Mouse (Mus musculus): ENCODE data around the gene Osbpl9.

Gene Osbpl9

DNA sequence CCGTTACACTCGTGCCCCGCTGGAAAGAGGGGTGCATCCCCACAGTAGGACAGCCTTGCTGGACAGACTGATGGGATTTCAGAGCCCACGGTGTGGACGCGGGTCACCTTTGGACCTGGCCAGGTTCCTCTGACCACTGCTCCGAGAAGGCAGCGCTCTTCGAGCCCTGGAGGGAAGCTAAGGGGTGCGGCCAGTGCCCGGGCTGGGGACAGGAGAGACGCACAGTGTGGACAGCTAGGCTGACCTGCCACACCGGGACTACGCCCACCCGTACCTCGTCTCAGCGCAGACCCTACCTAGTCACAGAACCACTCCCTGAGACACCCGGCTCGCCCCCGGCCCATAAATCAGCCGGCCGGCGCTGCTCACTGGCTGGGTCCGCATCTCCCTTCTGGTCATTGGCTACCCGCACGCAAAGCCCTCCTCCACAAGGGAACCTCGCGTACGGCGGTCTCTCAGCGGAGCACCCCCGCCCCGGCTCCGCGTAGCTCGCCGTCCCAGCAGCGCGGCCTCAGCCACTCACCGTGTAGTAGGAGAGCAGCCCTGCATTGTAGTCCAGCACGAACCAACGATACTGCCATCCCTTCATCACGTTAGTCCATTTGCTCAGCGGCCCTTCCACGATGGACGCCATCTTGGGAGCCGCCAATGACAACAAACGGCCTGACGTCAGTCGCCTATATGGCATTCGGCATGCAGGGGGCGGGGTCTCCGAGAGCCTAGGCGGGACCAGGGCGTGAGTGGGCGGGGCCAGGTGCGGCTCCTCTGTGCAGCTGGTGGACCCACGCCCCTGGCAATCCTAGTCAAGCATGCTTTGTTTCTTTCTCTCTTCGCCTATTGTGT is at the start of gene Osbpl9:
Osbpl9 (minus strand) TSS at position 691 of the 843 bp plus-strand sequence.
- peak; percentile 100 for DNase-seq

DNA sequence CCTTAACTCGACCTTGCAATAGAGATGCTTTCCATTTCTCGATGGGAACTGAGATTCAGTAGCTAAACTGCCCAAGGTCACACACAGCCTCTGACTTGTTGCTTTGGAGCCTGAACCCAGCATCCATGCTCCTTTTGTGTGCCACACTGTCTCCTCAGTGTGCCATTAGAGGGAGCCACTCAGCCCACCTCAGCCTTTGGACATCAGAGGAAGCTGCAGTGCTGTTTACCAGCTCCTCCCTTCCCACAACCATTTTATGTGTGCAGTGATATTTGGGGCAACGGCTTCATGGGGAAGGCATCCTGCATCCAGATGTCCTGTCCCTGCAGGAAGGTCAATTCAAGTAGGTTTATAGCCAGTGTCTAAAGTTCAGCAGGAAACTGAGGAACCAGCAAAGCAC is 49.5 kb upstream of the Osbpl9 start:
- DNase-seq = peak; percentile 91

DNA sequence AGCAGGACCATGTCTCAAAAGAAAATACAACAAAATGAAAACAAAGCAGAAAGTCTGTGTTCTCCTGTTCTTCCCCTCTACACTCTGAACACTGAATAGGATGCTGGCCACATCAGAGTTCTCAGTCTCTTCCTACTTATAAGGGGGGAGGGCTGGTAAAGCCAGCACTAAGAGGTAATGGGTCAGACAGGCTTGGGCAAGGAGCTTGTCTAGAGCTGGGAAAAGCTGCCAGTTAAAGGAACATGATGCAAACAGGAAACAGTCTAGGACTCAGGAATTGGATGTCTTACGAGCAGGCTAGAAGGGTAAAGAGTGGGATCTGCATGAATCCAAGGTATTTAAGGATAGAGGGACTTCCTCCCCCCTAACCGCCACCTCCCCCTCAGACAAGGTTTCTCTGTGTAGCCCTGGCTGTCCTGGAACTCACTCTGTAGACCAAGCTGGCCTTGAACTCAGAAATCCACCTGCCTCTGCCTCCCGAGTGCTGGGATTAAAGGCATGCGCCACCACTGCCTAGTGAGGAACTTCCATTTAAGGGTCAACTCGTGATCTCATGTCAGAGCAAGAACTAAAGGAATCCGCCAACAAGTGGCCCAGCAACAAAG is 43.0 kb upstream of the Osbpl9 start:
- DNase-seq = peak; percentile 90

DNA sequence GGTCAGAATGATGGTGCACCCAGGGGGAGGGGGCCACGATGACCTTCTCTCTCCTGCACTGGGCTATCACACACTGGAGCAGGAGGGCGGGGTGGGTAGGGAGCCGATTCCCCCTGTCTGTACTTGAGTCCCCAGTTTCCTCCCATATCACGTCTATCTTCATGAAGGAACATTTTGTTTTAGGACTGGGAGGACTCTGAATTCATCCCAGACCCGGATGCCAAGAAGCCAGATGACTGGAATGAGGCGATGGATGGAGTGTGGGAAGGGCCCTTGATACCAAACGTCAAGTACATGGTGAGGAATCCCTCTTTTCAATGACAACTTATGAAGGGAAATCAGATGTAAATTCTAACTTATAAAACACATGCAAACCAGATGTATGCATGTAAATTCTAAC is 42.4 kb upstream of the Osbpl9 start:
- DNase-seq = peak; percentile 98

DNA sequence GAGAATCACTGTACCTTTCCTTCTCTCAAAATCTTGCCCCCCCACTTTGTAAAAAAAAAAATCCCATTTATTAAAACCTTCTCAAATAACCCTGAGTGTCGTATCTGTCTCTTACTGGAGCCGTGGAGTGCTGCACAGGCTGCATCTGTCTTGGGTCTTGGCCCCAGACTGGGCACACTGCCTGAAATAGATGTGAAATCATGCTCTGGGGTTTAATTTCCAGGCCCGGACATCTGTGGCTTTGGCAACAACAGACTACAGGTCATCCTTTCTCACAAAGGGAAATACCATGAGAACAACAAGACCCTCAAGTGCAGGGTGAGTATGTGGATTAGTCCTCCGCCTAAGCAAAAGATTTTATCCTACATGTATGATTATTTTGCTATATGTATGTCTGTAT is 39.9 kb upstream of the Osbpl9 start:
- peak; percentile 98 for DNase-seq

DNA sequence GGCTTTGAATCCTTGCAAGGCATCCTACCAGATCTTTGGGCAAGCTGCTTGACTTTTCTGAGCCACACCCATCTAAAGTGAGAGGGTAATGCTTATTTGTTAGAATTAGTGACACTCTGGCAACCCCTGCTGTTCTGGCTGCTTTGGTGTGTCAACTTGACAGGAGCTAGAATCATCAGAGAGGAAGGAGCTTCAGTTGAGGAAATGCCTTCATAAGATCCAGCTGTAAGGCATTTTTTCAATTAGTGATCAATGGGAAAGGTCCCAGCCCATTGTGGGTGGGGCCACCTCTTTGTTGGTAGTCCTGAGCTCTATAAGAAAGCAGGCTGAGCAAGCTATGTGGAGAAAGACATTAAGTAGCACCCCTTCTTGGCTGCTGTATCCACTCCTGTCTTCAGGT is 39.1 kb upstream of the Osbpl9 start:
- peak; percentile 92 for DNase-seq

DNA sequence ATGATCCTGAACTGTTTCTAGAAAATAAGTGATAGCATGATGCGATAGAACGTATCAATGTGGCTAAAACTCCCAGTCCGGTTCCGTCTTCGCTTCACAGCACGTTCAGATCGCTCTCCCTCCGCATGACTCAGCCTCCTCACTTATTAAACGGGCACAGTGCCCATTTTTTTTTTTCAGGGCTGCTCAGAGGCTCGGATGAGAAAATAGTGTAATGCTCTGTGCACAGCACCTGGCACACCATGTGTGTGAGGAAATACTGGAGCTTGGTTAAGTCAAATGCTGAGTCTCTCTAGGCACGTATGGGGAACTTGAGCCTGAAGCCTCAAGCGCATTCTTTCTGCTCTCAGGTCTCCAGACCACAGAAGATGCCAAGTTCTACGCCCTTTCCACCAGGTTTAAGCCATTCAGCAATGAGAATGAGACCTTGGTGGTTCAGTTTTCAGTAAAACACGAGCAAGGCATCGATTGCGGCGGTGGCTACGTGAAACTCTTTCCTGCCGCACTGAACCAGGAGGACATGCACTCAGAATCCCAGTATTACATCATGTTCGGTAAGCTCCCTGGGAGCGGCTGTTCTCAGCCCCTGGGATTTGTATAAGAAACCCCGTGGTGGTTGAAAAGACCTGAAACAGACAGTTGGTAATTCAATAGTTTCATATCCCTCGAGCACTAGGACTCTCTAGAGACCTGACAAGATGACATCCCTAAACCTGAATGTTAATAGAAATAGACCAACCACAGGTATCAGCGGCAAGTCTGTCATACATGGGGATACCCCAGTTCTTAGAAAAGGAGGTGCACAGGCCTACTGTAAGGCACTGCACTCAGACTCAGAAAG is 36.6 kb upstream of the Osbpl9 start:
- DNase-seq = peak; percentile 94

DNA sequence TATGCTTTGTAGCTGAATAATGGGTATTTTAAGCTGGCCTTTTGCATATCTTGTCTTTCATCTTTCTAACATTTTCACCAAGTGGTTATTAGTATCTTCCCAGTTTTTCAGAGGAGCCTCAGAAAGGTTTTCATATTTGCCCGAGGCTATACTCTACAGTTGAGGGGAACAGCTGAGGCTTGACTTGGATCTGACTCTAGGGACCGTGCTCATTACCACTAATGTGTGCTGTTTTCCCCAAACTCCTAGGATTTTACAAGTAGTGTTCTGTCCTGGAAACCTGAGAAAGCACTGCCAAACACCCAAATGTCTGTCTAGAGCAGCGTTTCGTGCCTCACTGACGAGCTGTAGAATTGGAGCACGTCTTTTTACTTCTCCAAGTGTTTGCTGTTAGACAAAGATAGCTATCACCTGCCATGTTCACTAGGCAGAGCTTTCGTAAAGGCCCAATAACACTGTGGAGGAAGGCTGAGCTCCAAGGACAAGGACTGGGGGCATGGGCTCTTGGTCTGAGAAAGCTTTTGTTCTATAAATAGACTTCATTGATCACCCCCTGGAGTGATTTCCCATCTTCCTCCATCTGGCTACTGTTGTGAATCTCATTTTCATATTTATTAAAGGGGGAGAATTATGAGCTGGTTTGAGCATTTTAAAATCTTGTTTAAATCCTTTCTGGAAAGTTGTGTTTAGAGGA is 34.3 kb upstream of the Osbpl9 start:
- peak; percentile 66 for DNase-seq

DNA sequence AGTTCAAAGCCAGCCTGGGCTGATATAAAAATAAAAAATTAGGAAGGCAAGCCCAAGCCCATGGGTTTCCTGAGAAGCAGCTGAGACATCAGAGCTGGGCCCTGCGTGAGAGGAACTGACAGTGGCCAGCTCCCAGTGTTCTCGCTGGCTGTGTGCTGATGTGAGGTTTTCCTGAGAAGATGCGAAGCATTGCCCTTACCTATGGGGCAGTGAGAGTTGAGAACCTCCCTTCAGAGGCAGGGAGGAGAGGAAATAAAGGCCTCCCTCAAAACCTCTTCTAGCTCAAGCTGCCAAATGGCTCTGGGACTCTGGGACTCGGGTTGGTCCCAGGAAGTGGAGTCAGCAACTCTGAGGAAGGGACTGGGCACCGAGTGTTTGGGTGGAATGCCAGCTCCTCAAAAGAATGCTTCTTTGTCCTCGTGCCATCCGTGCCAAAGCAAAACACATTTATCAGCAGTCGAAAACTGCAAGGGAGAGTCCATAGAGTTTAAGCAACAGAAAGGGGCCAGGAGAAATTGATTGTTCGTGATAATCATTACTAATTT is 32.8 kb upstream of the Osbpl9 start:
- peak; percentile 93 for DNase-seq

DNA sequence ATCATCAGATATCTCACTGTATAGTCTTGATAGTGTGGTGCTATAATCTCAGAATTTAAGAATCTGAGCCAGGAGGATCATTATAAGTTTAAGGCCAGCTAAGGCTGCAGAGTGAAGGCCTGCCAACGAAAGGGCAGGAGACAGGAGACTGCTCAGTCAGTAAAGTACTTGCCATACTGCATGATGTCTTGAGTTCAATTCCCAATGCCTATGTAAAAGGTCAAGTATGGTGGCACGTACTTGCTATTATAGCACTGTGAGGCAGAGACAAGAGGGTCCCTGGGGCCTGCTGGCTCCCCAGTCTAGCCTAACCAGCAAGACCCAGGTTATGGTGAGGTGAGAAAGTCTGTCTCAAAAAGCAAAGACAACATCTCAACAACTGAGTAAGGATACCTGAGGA is 32.1 kb upstream of the Osbpl9 start, which contains the start of gene Calr4:
Calr4 (plus strand) TSS at position 301 of the 400 bp plus-strand sequence.
- peak; percentile 73 for DNase-seq

DNA sequence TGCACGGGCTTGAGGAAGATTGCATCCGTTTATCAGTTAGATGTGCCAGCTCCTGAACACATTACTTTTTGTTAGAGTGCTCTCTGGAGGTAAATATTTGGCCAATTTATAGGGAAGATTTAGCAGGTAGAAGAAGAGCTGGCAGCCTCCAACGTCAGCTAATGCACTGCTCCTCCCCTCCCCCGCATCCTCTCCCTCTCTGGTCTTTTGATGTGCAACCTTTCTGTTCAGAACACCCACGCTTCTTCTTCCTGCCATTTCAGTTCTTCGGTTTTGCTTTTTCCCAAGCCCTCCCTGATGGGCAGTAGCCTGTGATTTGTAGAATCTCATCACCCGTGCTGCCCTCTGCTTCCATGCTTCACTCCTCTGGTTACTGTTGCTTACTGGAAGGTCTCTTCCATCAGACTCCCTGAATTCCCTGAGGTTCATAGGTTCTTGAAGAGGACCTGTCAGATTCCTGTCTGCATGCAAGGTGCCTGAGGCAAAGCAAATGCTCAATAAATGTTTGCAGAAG is 27.8 kb upstream of the Osbpl9 start:
- no peak for DNase-seq

DNA sequence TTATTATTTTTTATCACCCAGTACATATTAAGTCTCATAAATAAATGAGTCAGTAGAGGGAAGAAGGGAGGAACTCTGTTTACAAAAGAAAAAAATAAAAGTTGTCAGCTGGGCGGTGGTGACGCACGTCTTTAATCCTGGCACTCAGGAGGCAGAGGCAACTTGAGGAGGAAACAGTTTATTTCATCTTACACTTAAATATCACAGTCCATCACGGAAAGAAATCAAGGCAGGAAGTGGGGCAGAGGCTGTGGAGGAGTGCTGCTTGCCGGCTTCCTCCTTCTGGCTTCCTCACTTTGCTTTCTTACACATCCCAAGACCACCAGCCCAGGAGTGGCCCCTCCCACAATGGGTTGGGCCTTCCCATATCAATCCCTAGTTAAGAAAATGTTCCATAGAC is 24.0 kb upstream of the Osbpl9 start:
- DNase-seq = peak; percentile 90

DNA sequence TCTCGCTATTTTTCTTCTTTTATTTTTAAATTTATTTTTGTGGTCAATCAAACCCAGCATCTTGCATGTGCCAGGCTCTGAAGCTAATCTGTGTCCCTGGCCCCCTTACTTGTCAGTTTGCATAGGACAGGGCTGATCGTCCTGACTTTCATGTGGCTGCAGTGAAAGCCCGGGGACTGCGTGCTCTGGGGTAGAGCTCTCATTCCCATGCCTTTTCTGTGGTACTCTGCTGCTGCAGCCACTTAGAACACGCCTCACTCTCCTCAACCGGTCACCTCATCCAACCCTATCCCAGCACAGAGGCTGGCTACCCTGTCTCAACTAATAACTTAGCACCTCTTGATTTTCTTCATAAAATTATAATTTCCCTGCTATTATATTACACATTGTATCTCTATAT is 23.5 kb upstream of the Osbpl9 start:
- DNase-seq = peak; percentile 90

DNA sequence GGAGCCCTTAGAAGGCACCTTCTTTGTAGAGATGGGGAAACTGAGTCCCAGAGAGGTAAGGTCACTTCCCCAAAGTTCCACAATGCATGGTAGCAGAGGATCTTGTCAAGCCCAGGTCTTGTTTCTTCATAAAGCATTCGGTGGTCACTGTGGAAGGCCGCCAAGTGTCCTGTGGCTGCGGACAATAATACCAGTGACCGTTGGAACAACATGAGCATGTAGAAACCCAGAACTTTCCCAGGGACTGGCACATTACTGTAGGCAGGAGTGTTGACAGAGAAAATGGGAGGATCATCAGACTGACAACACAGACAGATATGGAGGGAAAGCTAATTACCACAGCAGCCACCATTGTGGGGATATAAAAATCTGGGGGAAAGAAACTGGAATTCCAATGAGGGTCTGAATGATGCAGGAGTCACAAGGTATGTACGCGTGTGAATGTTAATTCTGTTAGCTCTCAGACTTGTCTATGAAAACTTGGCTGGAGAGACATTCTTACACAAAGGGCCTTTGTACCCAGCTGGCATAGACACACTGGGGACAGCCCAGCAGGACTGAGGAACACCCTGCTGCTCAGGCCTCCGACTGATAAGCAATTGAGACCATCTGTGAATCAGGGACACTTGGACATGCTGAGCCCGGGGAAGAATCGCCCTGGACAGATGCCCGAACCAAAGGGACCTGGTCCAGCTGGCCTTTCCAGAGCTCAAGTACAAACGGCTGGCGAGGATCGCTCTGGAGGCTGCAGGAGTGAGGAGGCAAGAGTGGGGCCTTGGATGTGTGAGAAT is 22.9 kb upstream of the Osbpl9 start:
- peak; percentile 99 for DNase-seq

DNA sequence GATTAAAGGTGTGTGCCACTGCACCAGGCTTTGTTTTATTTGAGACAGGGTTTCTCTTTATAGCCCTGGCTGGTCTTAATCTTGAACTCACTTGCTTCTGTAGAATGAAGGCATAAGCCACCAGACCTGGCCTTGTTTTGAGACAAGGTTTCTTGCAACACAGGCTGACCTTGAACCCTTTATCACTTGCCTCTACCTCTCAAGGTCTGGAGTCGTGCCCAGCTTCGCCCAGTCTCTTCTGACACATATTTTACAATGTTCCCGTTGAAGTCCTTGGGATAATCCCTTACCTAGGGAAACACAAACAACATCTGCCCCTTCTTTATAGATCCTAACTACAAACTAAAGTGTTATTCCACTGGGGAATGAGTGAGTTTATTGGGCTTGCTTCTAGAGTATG is 19.9 kb upstream of the Osbpl9 start:
- DNase-seq = peak; percentile 71

DNA sequence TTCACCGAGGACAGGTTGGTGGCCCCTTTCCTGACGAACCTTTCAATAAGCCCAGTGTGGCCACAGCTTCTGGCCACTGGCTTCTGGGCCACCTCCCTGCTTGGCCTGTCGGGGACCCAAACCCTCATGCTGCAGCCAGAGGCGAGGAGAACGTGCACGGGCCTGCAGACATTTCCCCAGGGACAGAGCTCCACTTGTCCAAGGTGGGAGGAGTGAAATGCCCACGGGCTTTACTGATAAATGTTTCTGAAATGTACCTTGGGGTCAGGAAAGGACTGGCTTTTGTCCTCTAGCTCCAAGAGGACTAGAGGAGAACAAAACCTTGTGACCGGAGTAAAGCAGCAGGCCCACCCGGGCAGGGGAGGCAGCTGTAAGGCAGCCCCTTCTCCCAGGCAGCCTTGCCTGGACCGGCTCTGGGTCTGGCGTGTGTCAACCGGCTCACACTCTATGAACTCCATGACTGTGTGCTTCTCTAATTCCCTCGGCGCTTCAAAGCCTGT is 18.4 kb upstream of the Osbpl9 start:
- peak; percentile 91 for DNase-seq

DNA sequence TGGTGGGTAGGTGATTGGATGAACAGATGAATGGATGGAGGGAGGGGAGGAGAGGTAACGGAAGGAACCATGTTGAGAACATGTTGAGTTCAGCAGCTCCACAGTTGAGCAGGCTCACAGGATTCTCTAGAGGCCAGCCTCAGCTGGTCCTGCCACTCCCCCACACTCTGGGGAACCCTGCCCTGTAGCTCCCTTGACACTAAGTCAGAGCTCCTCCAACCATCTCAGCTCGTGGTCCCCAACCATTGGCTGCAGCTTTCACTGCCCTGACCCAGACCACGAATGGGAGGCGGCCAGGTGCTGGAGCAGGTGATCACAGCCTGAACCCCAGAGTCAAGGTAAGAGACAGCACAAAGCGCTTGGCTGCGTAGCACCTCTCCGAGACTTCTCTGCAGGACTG is 15.9 kb upstream of the Osbpl9 start:
- no peak for DNase-seq

DNA sequence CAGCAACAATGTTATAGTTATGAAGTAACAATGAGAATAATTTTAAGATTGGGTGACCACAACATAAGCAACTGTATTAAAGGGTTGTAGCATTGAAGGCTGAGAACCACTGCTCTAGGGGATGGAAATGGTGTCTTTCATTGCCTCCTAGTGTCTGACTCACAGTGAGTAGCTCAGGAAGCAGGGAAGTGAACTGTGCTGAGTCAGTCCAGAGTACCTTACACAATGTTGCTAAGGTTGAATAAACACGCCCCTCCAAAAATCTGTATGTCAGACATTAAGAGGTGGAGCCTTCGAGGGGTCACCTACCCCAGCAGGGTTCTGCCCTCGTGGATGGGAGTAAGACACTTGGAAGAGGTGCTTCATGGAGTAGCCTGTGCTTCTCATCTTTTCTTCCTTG is 11.9 kb upstream of the Osbpl9 start:
- no peak for DNase-seq

DNA sequence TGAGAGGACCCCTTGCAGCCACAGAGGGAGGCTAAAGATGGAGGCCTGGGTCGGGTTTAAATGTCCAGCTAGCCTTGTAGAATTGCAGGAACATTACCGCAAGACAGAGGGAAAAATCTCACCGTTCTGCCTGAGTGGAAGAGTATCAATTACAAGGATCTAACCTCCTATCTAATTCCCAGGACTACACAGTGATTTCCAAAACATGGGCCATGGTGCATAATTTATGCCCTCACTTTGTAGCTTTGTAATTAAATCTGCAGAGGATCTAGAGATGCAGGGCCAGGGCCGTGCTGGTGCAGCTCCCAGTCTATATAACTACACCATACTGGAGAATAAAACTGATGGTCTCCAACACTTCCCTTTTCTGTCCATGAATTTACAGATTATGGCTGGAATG is 8.8 kb upstream of the Osbpl9 start:
- DNase-seq = no peak

DNA sequence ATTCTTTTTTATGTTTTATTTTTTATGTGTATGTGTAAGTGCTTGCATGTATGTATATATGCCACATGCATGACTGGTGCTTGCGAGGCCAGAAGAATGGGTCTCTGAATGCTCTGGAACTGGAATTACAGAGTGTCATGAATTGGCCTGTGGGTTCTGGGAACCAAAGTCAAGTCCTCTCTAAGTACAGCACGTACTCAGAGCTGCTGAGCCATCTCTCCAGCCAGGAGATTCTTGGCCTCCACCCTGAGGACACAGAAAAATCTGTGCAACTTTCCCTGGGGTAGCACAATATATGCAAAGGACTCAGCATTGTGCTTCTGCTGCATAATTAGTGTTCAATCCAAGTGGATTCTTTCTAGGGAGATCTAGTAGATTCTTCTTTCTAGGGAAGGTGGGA is 8.2 kb upstream of the Osbpl9 start:
- DNase-seq = peak; percentile 97

DNA sequence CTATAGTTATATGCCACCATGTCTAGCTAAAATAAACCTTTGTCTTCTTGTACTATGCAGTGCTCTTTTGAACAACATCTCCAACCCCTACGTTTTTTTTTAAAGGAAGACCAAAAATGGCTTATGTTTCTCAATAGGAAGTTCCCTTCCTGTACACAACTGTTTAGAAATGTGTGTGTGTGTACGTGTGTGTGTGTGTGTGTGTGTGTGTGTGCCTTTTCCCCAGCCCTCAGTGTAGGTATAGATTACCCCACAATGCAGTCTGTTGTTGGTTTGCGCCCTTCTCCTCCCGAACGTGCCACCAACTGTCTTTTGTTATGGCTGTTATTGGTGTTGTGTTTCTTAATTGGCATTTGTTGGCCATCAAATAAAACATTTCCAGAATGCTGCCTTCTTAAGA is 5.5 kb upstream of the Osbpl9 start:
- DNase-seq = no peak
